Mouse (Mus musculus): Measurements from ENCODE around the gene Prrx1. TPM values are rescaled to one million over a fixed set of nuclear protein-coding genes. Genes with fewer than 3 reads are reported as not detected.

The Prrx1 gene
- total RNA-seq, 1 experiment, result 1.1 TPM

- TF ChIP-seq ZC3H11A (IDR thresholded peaks at IDR 0.05; ENCODE audit: borderline replicate concordance, low read depth, low read length), result no peak
- TF ChIP-seq MAFK (IDR thresholded peaks at IDR 0.05; ENCODE audit: insufficient read depth, low read depth, low read length), result no peak
- no peak for TF ChIP-seq HCFC1 (IDR thresholded peaks at IDR 0.05; ENCODE audit: borderline replicate concordance, insufficient read depth, low read length)
- no peak for TF ChIP-seq CHD2 (IDR thresholded peaks at IDR 0.05; ENCODE audit: low read depth, low read length)
- no peak for TF ChIP-seq ZNF384 (IDR thresholded peaks at IDR 0.05; ENCODE audit: low read depth, low read length)
- DNase-seq (ENCODE audit: low read depth, low spot score), result no peak
- in situ Hi-C loops (cut with MboI; ENCODE audit: low sequenced_read_pairs in 2 of 2, unreplicated experiment in 2 of 2), result no loop called here
- no peaks in the 10 kb centered on the region for H3K4me1 ChIP-seq (ENCODE audit: control insufficient read depth in 2 of 2, insufficient read depth in 2 of 2, low read length in 2 of 2, poor library complexity in 1 of 2)
- H3K9me3 ChIP-seq (ENCODE audit: control insufficient read depth, insufficient read depth, low read depth, low read length), result no peaks in the 10 kb centered on the region
- no peaks in the 10 kb centered on the region for H3K36me3 ChIP-seq (ENCODE audit: control insufficient read depth, insufficient read depth, low read length, poor library complexity, severe bottlenecking)
- H3K9ac ChIP-seq (ENCODE audit: insufficient read depth, low read depth, low read length, poor library complexity, severe bottlenecking), result no peak overlapping the region
- H3K27ac ChIP-seq (ENCODE audit: insufficient read depth, low read depth, low read length, poor library complexity, severe bottlenecking), result no peak overlapping the region
- H3K4me3 ChIP-seq (ENCODE audit: insufficient read depth in 1 of 2, low read depth in 1 of 2, low read length in 2 of 2, poor library complexity in 1 of 2, severe bottlenecking in 1 of 2), result no peak overlapping the region
Observed at GRCm38 (mm10) chr1:163289131-163289530, 24.4 kb downstream of the Prrx1 start.

GRCm38 (mm10) chr1:163285539-163285938 is 28.0 kb downstream of the Prrx1 start:
- Histone ChIP-seq H3K36me3 (ENCODE audit: control insufficient read depth, insufficient read depth, low read length, poor library complexity, severe bottlenecking) (no peaks in the 10 kb centered on the region), H3K9me3 (ENCODE audit: control insufficient read depth, insufficient read depth, low read depth, low read length) (no peaks in the 10 kb centered on the region), H3K4me3 (ENCODE audit: insufficient read depth in 1 of 2, low read depth in 1 of 2, low read length in 2 of 2, poor library complexity in 1 of 2, severe bottlenecking in 1 of 2) (no peak overlapping the region), H3K4me1 (ENCODE audit: control insufficient read depth in 2 of 2, insufficient read depth in 2 of 2, low read length in 2 of 2, poor library complexity in 1 of 2) (no peaks in the 10 kb centered on the region), H3K9ac (ENCODE audit: insufficient read depth, low read depth, low read length, poor library complexity, severe bottlenecking) (no peak overlapping the region), H3K27ac (ENCODE audit: insufficient read depth, low read depth, low read length, poor library complexity, severe bottlenecking) (no peak overlapping the region)
- TF ChIP-seq MAFK (IDR thresholded peaks at IDR 0.05; ENCODE audit: insufficient read depth, low read depth, low read length) (no peak), ZNF384 (IDR thresholded peaks at IDR 0.05; ENCODE audit: low read depth, low read length) (no peak), CHD2 (IDR thresholded peaks at IDR 0.05; ENCODE audit: low read depth, low read length) (no peak), ZC3H11A (IDR thresholded peaks at IDR 0.05; ENCODE audit: borderline replicate concordance, low read depth, low read length) (no peak), HCFC1 (IDR thresholded peaks at IDR 0.05; ENCODE audit: borderline replicate concordance, insufficient read depth, low read length) (no peak)
- DNase-seq (ENCODE audit: low read depth, low spot score), result no peak
- in situ Hi-C loops (cut with MboI; ENCODE audit: low sequenced_read_pairs in 2 of 2, unreplicated experiment in 2 of 2), result no loop called here

GRCm38 (mm10) chr1:163285136-163285535 is 28.4 kb downstream of the Prrx1 start:
- no peaks in the 10 kb centered on the region for H3K4me1 ChIP-seq (ENCODE audit: control insufficient read depth in 2 of 2, insufficient read depth in 2 of 2, low read length in 2 of 2, poor library complexity in 1 of 2)
- no peak for TF ChIP-seq MAFK (IDR thresholded peaks at IDR 0.05; ENCODE audit: insufficient read depth, low read depth, low read length)
- TF ChIP-seq HCFC1 (IDR thresholded peaks at IDR 0.05; ENCODE audit: borderline replicate concordance, insufficient read depth, low read length), result no peak
- no peak for TF ChIP-seq CHD2 (IDR thresholded peaks at IDR 0.05; ENCODE audit: low read depth, low read length)
- TF ChIP-seq ZNF384 (IDR thresholded peaks at IDR 0.05; ENCODE audit: low read depth, low read length), result no peak
- TF ChIP-seq ZC3H11A (IDR thresholded peaks at IDR 0.05; ENCODE audit: borderline replicate concordance, low read depth, low read length), result no peak
- no peak for DNase-seq (ENCODE audit: low read depth, low spot score)
- no peaks in the 10 kb centered on the region for H3K36me3 ChIP-seq (ENCODE audit: control insufficient read depth, insufficient read depth, low read length, poor library complexity, severe bottlenecking)
- in situ Hi-C loops (cut with MboI; ENCODE audit: low sequenced_read_pairs in 2 of 2, unreplicated experiment in 2 of 2), result no loop called here
- H3K9me3 ChIP-seq (ENCODE audit: control insufficient read depth, insufficient read depth, low read depth, low read length), result no peaks in the 10 kb centered on the region
- no peak overlapping the region for H3K9ac ChIP-seq (ENCODE audit: insufficient read depth, low read depth, low read length, poor library complexity, severe bottlenecking)
- no peak overlapping the region for H3K27ac ChIP-seq (ENCODE audit: insufficient read depth, low read depth, low read length, poor library complexity, severe bottlenecking)
- no peak overlapping the region for H3K4me3 ChIP-seq (ENCODE audit: insufficient read depth in 1 of 2, low read depth in 1 of 2, low read length in 2 of 2, poor library complexity in 1 of 2, severe bottlenecking in 1 of 2)

- no peak overlapping the region for H3K9ac ChIP-seq (ENCODE audit: insufficient read depth, low read depth, low read length, poor library complexity, severe bottlenecking)
- H3K4me1 ChIP-seq (ENCODE audit: control insufficient read depth in 2 of 2, insufficient read depth in 2 of 2, low read length in 2 of 2, poor library complexity in 1 of 2), result no peaks in the 10 kb centered on the region
- H3K27ac ChIP-seq (ENCODE audit: insufficient read depth, low read depth, low read length, poor library complexity, severe bottlenecking), result no peak overlapping the region
- H3K9me3 ChIP-seq (ENCODE audit: control insufficient read depth, insufficient read depth, low read depth, low read length), result no peaks in the 10 kb centered on the region
- DNase-seq (ENCODE audit: low read depth, low spot score), result no peak
- no peaks in the 10 kb centered on the region for H3K36me3 ChIP-seq (ENCODE audit: control insufficient read depth, insufficient read depth, low read length, poor library complexity, severe bottlenecking)
- in situ Hi-C loops (cut with MboI; ENCODE audit: low sequenced_read_pairs in 2 of 2, unreplicated experiment in 2 of 2), result no loop called here
- TF ChIP-seq HCFC1 (IDR thresholded peaks at IDR 0.05; ENCODE audit: borderline replicate concordance, insufficient read depth, low read length) (no peak), ZC3H11A (IDR thresholded peaks at IDR 0.05; ENCODE audit: borderline replicate concordance, low read depth, low read length) (no peak)
- H3K4me3 ChIP-seq (ENCODE audit: insufficient read depth in 1 of 2, low read depth in 1 of 2, low read length in 2 of 2, poor library complexity in 1 of 2, severe bottlenecking in 1 of 2), result no peak overlapping the region
Observed at GRCm38 (mm10) chr1:163283980-163284635, 29.4 kb downstream of the Prrx1 start.

Measured in ES-E14 (cell line).